Mouse (Mus musculus): Measurements from ENCODE around the gene Nrp2. TPM values are rescaled to one million over a fixed set of nuclear protein-coding genes. Genes with fewer than 3 reads are reported as not detected.

Nrp2 gene
- total RNA-seq, 1 experiment, result 14.4 TPM

DNA sequence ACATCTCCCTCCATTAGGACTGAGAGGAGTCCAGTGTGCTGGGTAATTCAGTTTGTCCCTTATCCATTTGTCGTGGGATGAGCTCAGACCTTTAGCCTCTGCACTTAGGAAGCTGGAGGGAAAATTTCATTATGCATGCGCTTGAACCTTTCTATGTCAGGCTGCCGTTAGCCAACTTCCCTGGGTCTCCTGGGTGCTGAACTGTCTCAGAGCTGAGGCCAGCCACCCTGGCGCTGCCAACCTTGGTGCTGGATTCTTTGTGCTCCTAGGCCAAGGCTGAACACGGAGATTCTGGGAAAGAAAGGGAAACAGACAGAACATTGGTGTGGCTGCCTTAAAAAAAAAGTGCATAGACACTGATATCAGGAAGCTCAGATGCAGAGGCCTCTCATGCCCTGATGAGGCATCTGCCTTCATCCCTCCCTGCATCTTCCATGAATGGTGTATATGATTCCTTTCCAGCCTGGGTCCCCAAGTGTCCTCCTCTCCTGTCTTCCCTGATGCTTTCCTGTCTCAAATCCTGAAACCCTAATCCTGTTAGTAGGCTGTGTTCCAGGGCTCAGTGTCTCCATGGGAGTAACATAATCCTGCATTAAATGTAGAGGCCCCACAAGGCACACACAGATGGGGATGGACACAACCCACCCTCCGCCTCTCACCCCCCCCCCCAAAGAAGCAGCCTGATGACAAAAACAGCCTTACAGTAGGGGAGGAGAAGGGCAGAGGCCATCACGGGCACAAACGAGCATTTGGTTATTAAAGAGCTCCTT lies 51.2 kb downstream of the Nrp2 start:
- Histone ChIP-seq H3K4me3 (ENCODE audit: insufficient read depth in 1 of 2, low read depth in 1 of 2, low read length in 2 of 2, poor library complexity in 1 of 2, severe bottlenecking in 1 of 2) (no peak overlapping the region), H3K9ac (ENCODE audit: insufficient read depth, low read depth, low read length, poor library complexity, severe bottlenecking) (no peak overlapping the region), H3K9me3 (ENCODE audit: control insufficient read depth, insufficient read depth, low read depth, low read length) (no peaks in the 10 kb centered on the region), H3K27ac (ENCODE audit: insufficient read depth, low read depth, low read length, poor library complexity, severe bottlenecking) (no peak overlapping the region), H3K4me1 (ENCODE audit: control insufficient read depth in 2 of 2, insufficient read depth in 2 of 2, low read length in 2 of 2, poor library complexity in 1 of 2) (peaks cover 0 to 11% of the 10 kb centered on the region in 2 experiments; a peak in 1 of 4 replicates), H3K36me3 (ENCODE audit: control insufficient read depth, insufficient read depth, low read length, poor library complexity, severe bottlenecking) (no peaks in the 10 kb centered on the region)
- DNase-seq (ENCODE audit: low read depth, low spot score), result no peak
- in situ Hi-C loops (cut with MboI; ENCODE audit: low sequenced_read_pairs in 2 of 2, unreplicated experiment in 2 of 2), result no loop called here
- TF ChIP-seq MAFK (IDR thresholded peaks at IDR 0.05; ENCODE audit: insufficient read depth, low read depth, low read length) (no peak), ZNF384 (IDR thresholded peaks at IDR 0.05; ENCODE audit: low read depth, low read length) (no peak), HCFC1 (IDR thresholded peaks at IDR 0.05; ENCODE audit: borderline replicate concordance, insufficient read depth, low read length) (no peak), CHD2 (IDR thresholded peaks at IDR 0.05; ENCODE audit: low read depth, low read length) (no peak), ZC3H11A (IDR thresholded peaks at IDR 0.05; ENCODE audit: borderline replicate concordance, low read depth, low read length) (no peak)

DNA sequence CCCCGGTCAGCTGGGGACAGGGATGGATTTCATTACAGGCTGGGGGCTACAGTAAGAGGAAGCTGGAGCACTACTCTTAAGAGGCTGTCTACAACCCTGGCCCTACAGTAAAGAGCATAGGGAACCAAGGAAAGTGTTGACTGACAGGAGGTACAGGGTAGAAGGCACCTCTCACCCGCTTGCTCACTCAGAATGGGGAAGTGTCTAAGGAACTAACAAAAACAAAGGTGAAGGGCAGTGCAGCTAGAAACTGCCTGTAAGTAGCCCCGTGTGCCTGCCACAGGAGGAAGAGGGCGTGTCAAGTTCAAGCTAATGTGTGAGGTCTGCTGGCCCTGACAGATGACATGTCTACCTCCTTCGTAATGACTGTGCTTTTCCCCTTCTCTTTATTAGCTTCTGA lies 57.0 kb downstream of the Nrp2 start:
- H3K36me3 ChIP-seq (ENCODE audit: control insufficient read depth, insufficient read depth, low read length, poor library complexity, severe bottlenecking), result no peaks in the 10 kb centered on the region
- no peak overlapping the region for H3K27ac ChIP-seq (ENCODE audit: insufficient read depth, low read depth, low read length, poor library complexity, severe bottlenecking)
- H3K4me3 ChIP-seq (ENCODE audit: insufficient read depth in 1 of 2, low read depth in 1 of 2, low read length in 2 of 2, poor library complexity in 1 of 2, severe bottlenecking in 1 of 2), result no peak overlapping the region
- TF ChIP-seq CHD2 (IDR thresholded peaks at IDR 0.05; ENCODE audit: low read depth, low read length) (no peak), HCFC1 (IDR thresholded peaks at IDR 0.05; ENCODE audit: borderline replicate concordance, insufficient read depth, low read length) (no peak), ZC3H11A (IDR thresholded peaks at IDR 0.05; ENCODE audit: borderline replicate concordance, low read depth, low read length) (no peak)
- H3K9me3 ChIP-seq (ENCODE audit: control insufficient read depth, insufficient read depth, low read depth, low read length), result no peaks in the 10 kb centered on the region
- H3K4me1 ChIP-seq (ENCODE audit: control insufficient read depth in 2 of 2, insufficient read depth in 2 of 2, low read length in 2 of 2, poor library complexity in 1 of 2), result peaks cover 7 to 9% of the 10 kb centered on the region in 2 experiments; a peak in 3 of 4 replicates
- no peak overlapping the region for H3K9ac ChIP-seq (ENCODE audit: insufficient read depth, low read depth, low read length, poor library complexity, severe bottlenecking)
- no peak for DNase-seq (ENCODE audit: low read depth, low spot score)
- in situ Hi-C loops (cut with MboI; ENCODE audit: low sequenced_read_pairs in 2 of 2, unreplicated experiment in 2 of 2), result no loop called here

DNA sequence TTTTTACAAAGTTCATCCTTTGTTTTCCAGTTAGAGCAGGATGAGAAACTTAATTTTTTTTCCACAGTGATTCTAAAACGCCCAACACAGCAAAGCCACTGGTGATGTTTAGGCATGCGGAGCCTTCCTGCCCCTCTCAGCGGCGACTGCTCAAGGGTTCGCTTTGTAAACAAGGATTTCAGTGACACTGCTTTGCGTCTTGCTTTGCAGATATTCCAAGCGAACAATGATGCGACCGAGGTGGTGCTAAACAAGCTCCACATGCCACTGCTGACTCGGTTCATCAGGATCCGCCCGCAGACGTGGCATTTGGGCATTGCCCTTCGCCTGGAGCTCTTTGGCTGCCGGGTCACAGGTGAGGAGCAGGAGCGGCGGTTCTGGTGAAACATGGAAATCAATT lies 57.5 kb downstream of the Nrp2 start:
- Histone ChIP-seq H3K4me3 (ENCODE audit: insufficient read depth in 1 of 2, low read depth in 1 of 2, low read length in 2 of 2, poor library complexity in 1 of 2, severe bottlenecking in 1 of 2) (peak overlapping the region; percentile 30 to 39; a peak in 2 of 4 replicates), H3K9ac (ENCODE audit: insufficient read depth, low read depth, low read length, poor library complexity, severe bottlenecking) (peak overlapping the region; percentile 54), H3K9me3 (ENCODE audit: control insufficient read depth, insufficient read depth, low read depth, low read length) (no peaks in the 10 kb centered on the region), H3K27ac (ENCODE audit: insufficient read depth, low read depth, low read length, poor library complexity, severe bottlenecking) (no peak overlapping the region), H3K4me1 (ENCODE audit: control insufficient read depth in 2 of 2, insufficient read depth in 2 of 2, low read length in 2 of 2, poor library complexity in 1 of 2) (peaks cover 8 to 14% of the 10 kb centered on the region in 2 experiments), H3K36me3 (ENCODE audit: control insufficient read depth, insufficient read depth, low read length, poor library complexity, severe bottlenecking) (no peaks in the 10 kb centered on the region)
- TF ChIP-seq CHD2 (IDR thresholded peaks at IDR 0.05; ENCODE audit: low read depth, low read length) (no peak), MAFK (IDR thresholded peaks at IDR 0.05; ENCODE audit: insufficient read depth, low read depth, low read length) (no peak), HCFC1 (IDR thresholded peaks at IDR 0.05; ENCODE audit: borderline replicate concordance, insufficient read depth, low read length) (no peak), ZNF384 (IDR thresholded peaks at IDR 0.05; ENCODE audit: low read depth, low read length) (no peak), ZC3H11A (IDR thresholded peaks at IDR 0.05; ENCODE audit: borderline replicate concordance, low read depth, low read length) (no peak)
- DNase-seq (ENCODE audit: low read depth, low spot score), result no peak
- in situ Hi-C loops (cut with MboI; ENCODE audit: low sequenced_read_pairs in 2 of 2, unreplicated experiment in 2 of 2), result no loop called here

DNA sequence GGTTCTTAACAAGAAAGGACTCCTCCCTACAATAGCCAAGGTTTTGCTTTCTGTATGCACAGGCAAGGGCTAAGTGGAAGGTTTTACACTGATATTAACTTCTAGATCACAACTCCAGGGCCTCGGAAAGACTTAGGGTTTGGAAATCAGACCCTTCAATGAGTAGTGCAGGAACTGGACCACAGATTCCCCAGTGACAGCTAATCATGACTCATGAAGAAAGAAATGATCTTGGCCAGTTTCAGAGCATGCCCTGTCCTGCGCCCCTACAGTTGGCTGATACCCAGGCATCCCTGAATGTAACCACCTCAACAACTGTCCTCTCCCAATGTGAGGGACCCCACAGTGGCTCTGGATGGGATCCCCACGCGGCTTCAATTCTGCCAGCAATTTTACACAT lies 60.7 kb downstream of the Nrp2 start:
- TF ChIP-seq CHD2 (IDR thresholded peaks at IDR 0.05; ENCODE audit: low read depth, low read length) (no peak), ZNF384 (IDR thresholded peaks at IDR 0.05; ENCODE audit: low read depth, low read length) (no peak), HCFC1 (IDR thresholded peaks at IDR 0.05; ENCODE audit: borderline replicate concordance, insufficient read depth, low read length) (no peak), MAFK (IDR thresholded peaks at IDR 0.05; ENCODE audit: insufficient read depth, low read depth, low read length) (no peak), ZC3H11A (IDR thresholded peaks at IDR 0.05; ENCODE audit: borderline replicate concordance, low read depth, low read length) (no peak)
- H3K9ac ChIP-seq (ENCODE audit: insufficient read depth, low read depth, low read length, poor library complexity, severe bottlenecking), result no peak overlapping the region
- DNase-seq (ENCODE audit: low read depth, low spot score), result no peak
- no peak overlapping the region for H3K4me3 ChIP-seq (ENCODE audit: insufficient read depth in 1 of 2, low read depth in 1 of 2, low read length in 2 of 2, poor library complexity in 1 of 2, severe bottlenecking in 1 of 2)
- in situ Hi-C loops (cut with MboI; ENCODE audit: low sequenced_read_pairs in 2 of 2, unreplicated experiment in 2 of 2), result no loop called here
- no peaks in the 10 kb centered on the region for H3K9me3 ChIP-seq (ENCODE audit: control insufficient read depth, insufficient read depth, low read depth, low read length)
- peaks cover 25 to 32% of the 10 kb centered on the region in 2 experiments for H3K4me1 ChIP-seq (ENCODE audit: control insufficient read depth in 2 of 2, insufficient read depth in 2 of 2, low read length in 2 of 2, poor library complexity in 1 of 2)
- no peak overlapping the region for H3K27ac ChIP-seq (ENCODE audit: insufficient read depth, low read depth, low read length, poor library complexity, severe bottlenecking)
- H3K36me3 ChIP-seq (ENCODE audit: control insufficient read depth, insufficient read depth, low read length, poor library complexity, severe bottlenecking), result no peaks in the 10 kb centered on the region
